Comparison of ENCODE assay signal across 8 mouse cellular contexts in genomic region chr1:91098887-91099286, GRCm38 (mm10). TPM values are rescaled to one million over a fixed set of nuclear protein-coding genes. Genes with fewer than 3 reads are reported as not detected.
DNase-seq lines count a peak whose midpoint lies in the region; ATAC-seq and TF ChIP-seq lines count a peak whose summit lies in the region.
"Had no signal": no experiment of that assay in that cellular context is flagged by ENCODE, and none has a peak within 500 bp of the region (broad histone marks: within the 10 kb centered on the region; RNA-seq: fewer than 3 reads in every experiment).

No protein-coding gene starts in this region.

- POLR2A ChIA-PET in Patski (lab: Charles Lee) = interaction anchor here (0.6 to 0.9 kb wide), 2 partner anchors 125 to 1073 kb away, joined by 3 to 5 read pairs; no protein-coding TSS in a partner anchor

- H3K27me3 ChIP-seq in Patski = no peaks in the 10 kb centered on the region
- no peaks in the 10 kb centered on the region for H3K27me3 ChIP-seq in small intestine, adult 2 months (ENCODE audit: control insufficient read depth, insufficient read depth, low read length)

- CTCF ChIA-PET in Patski (lab: Charles Lee) = interaction anchor here (0.7 to 5.6 kb wide), 4 partner anchors 31 to 125 kb away, joined by 3 to 36 read pairs (median 5); no protein-coding TSS in a partner anchor

- H3K4me1 ChIP-seq in small intestine, adult 2 months (ENCODE audit: control insufficient read depth, insufficient read depth, insufficient read length, low read length) = peaks cover 13% of the 10 kb centered on the region; the same call in 1 of the 2 replicates

- peak; percentile 92 for TF ChIP-seq CTCF in Patski (IDR thresholded peaks at IDR 0.05)
- peak; percentile 96; the same call in 1 of the 2 replicates for TF ChIP-seq CTCF in small intestine, adult 2 months (IDR thresholded peaks at IDR 0.05; ENCODE audit: extremely low read depth, insufficient read length, insufficient replicate concordance, low read depth, low read length)

- no peak for TF ChIP-seq POLR2A in small intestine, adult 2 months (IDR thresholded peaks at IDR 0.05; ENCODE audit: low read depth, low read length)

- DNase-seq in Patski (ENCODE audit: low read depth, low spot score) = no peak
- peak; percentile 28 for DNase-seq in cerebellum, adult 9-10 months
- DNase-seq in gastrocnemius, postnatal 14 days = peak; percentile 74
- peak; percentile 64 for DNase-seq in hindlimb bud, embryonic 11.5 days (ENCODE audit: extremely low spot score, low read depth, low spot score)
- DNase-seq in left cerebral cortex, adult 18-20 months (ENCODE audit: low spot score in 2 of 2) = peak; percentile 55 to 73

- no peak overlapping the region for H3K27ac ChIP-seq in small intestine, adult 2 months (ENCODE audit: insufficient read depth, low read depth, low read length)
- H3K27ac ChIP-seq: macrophage had no signal

- WGBS in small intestine, adult 2 months = 24% methylated on average over 6 of the region's 6 CpGs

- H3K36me3 ChIP-seq in small intestine, adult 2 months (ENCODE audit: control insufficient read depth, insufficient read depth, low read length) = peaks cover 24% of the 10 kb centered on the region

- ATAC-seq in Patski = no peak
- peak; percentile 65 for ATAC-seq in megakaryocyte-erythroid progenitor cell, adult 5-6 weeks (replicated peaks; ENCODE audit: low FRiP score, low TSS enrichment, poor library complexity, severe bottlenecking)

- H3K4me3 ChIP-seq in small intestine, adult 2 months (ENCODE audit: low read depth, low read length) = no peak overlapping the region

- in situ Hi-C loops in Patski (cut with MboI; ENCODE audit: low pct_unique_long_range_greater_than_20kb) = no loop called here

- intact Hi-C loops in gastrocnemius, postnatal 14 days (cut with DNase I; ENCODE audit: low total_unique reads) = loop anchor here (5.0 kb wide), 1 partner anchor 127 kb away; no protein-coding TSS in a partner anchor

RNA-seq across cellular contexts. Expression of gene Rbm44, which starts 46.0 kb away (rescaled TPM):
- polyA plus RNA-seq in Patski (2021) = 0.03 TPM
- total RNA-seq in gastrocnemius, postnatal 14 days (2021) = not detected
- total RNA-seq in left cerebral cortex, adult 18-20 months (2021) = under 1 TPM in 1 of 2 experiments, not detected in 1; 0.09 TPM
- total RNA-seq in megakaryocyte-erythroid progenitor cell, adult 5-6 weeks (2014; fragmentation: Nextera tagmentation) = 3.8 and 9.0 TPM in 2 replicates
- total RNA-seq in megakaryocyte-erythroid progenitor cell, adult 5-6 weeks (2017) = 5.6 and 11.7 TPM in 2 replicates
- polyA plus RNA-seq in small intestine, adult 2 months (2012; rRNA removed) = not detected in 2 replicates
